Mouse (Mus musculus) CH12.LX (cell line): ENCODE results near the gene Tex22. TPM values are rescaled to one million over a fixed set of nuclear protein-coding genes. Genes with fewer than 3 reads are reported as not detected.

Experiments used
- DNase-seq: peaks from one replicate; pipeline ENCODE4 v3.0.0-alpha.2; 2013; ENCODE audit errors: extremely low read depth
- H3K27ac ChIP-seq: 2 replicates; pipeline ENCODE4 v1.5.1; 2012; ENCODE audit warnings: low read depth, mild to moderate bottlenecking, control low read depth, moderate library complexity; ENCODE audit not compliant: insufficient read depth
- H3K27me3 ChIP-seq: replicated peaks from 2 replicates; pipeline ENCODE3; 2012; ENCODE audit warnings: inconsistent platforms
- H3K36me3 ChIP-seq, 2 experiments: replicated peaks in 1 of 2; 2 replicates each; pipeline versions ENCODE3 to v1.6.1; 2012; ENCODE audit warnings: inconsistent platforms in 1 of 2, low read length in 1 of 2, mild to moderate bottlenecking in 1 of 2, mixed read lengths in 1 of 2, moderate library complexity in 1 of 2; ENCODE audit not compliant: control insufficient read depth in 1 of 2, insufficient read depth in 1 of 2
- H3K4me1 ChIP-seq, 2 experiments: 2 replicates each; pipeline ENCODE4 v1.6.1; 2012; ENCODE audit warnings: inconsistent platforms in 1 of 2, moderate library complexity in 1 of 2; ENCODE audit not compliant: insufficient read depth in 2 of 2, control insufficient read depth in 1 of 2
- H3K4me2 ChIP-seq: 2 replicates; pipeline ENCODE4 v1.6.1; 2012; ENCODE audit warnings: low read depth, mild to moderate bottlenecking, control low read depth; ENCODE audit not compliant: poor library complexity, insufficient read depth, severe bottlenecking
- H3K4me3 ChIP-seq, 3 experiments: fragments of 150-350 bp in 1 of 3; sonication (generic) in 1 of 3; replicated peaks in 1 of 3; 2 replicates each; pipeline versions ENCODE3 to v1.5.1; 2011 to 2012; ENCODE audit warnings: low read depth in 2 of 3, low read length in 2 of 3, mild to moderate bottlenecking in 2 of 3, moderate library complexity in 2 of 3, control low read depth in 1 of 3, improper control_type of control experiment in 1 of 3, inconsistent platforms in 1 of 3, mixed read lengths in 1 of 3; ENCODE audit not compliant: poor library complexity in 1 of 3
- H3K79me2 ChIP-seq: replicated peaks from 2 replicates; pipeline ENCODE4 v1.6.1; 2012; ENCODE audit warnings: mild to moderate bottlenecking, moderate library complexity; ENCODE audit not compliant: control insufficient read depth, poor library complexity, insufficient read depth, severe bottlenecking; ENCODE audit errors: extremely low read depth
- H3K9ac ChIP-seq: 2 replicates; pipeline ENCODE4 v1.6.1; 2012; ENCODE audit warnings: low read depth, mild to moderate bottlenecking, control low read depth, moderate library complexity; ENCODE audit not compliant: insufficient read depth
- H3K9me3 ChIP-seq: replicated peaks from 2 replicates; pipeline ENCODE3; 2012; ENCODE audit warnings: low read length, inconsistent platforms, mixed read lengths
- CHD2 ChIP-seq: IDR thresholded peaks from 2 replicates; pipeline ENCODE4 v1.6.1; 2011; ENCODE audit warnings: low read length, improper control_type of control experiment
- CTCF ChIP-seq, 2 experiments: IDR thresholded peaks in 1 of 2; conservative IDR thresholded peaks in 1 of 2; 2 replicates each; pipeline ENCODE4 v1.5.1; 2011 to 2012; ENCODE audit warnings: low read depth in 2 of 2, low read length in 2 of 2, improper control_type of control experiment in 1 of 2, inconsistent platforms in 1 of 2, mild to moderate bottlenecking in 1 of 2, moderate library complexity in 1 of 2
- E2F4 ChIP-seq: IDR thresholded peaks from 2 replicates; pipeline ENCODE4 v1.6.1; 2011; ENCODE audit warnings: low read depth, low read length, improper control_type of control experiment; ENCODE audit not compliant: insufficient replicate concordance
- ELF1 ChIP-seq: IDR thresholded peaks from 2 replicates; pipeline ENCODE4 v1.6.1; 2014; ENCODE audit warnings: low read depth, mild to moderate bottlenecking, inconsistent platforms, low read length, improper control_type of control experiment
- ETS1 ChIP-seq: conservative IDR thresholded peaks from 2 replicates; pipeline ENCODE4 v1.6.1; 2012; ENCODE audit warnings: low read depth, mild to moderate bottlenecking, inconsistent platforms, low read length, improper control_type of control experiment, moderate library complexity
- HCFC1 ChIP-seq: IDR thresholded peaks from 2 replicates; pipeline ENCODE4 v1.6.1; 2012; ENCODE audit warnings: low read depth, mild to moderate bottlenecking, inconsistent platforms, low read length, improper control_type of control experiment
- IRF4 ChIP-seq: IDR thresholded peaks from 2 replicates; pipeline ENCODE4 v1.6.1; 2014; ENCODE audit warnings: low read depth, mild to moderate bottlenecking, inconsistent platforms, low read length, improper control_type of control experiment
- JUN ChIP-seq: IDR thresholded peaks from 2 replicates; pipeline ENCODE4 v1.6.1; 2011; ENCODE audit warnings: low read depth, mild to moderate bottlenecking, low read length, improper control_type of control experiment, moderate library complexity; ENCODE audit not compliant: insufficient read depth
- JUND ChIP-seq: conservative IDR thresholded peaks from 2 replicates; pipeline ENCODE4 v1.6.1; 2011; ENCODE audit warnings: low read depth, low read length, improper control_type of control experiment
- MAX ChIP-seq: IDR thresholded peaks from 2 replicates; pipeline ENCODE4 v1.6.1; 2011; ENCODE audit warnings: low read length, improper control_type of control experiment
- MEF2A ChIP-seq: IDR thresholded peaks from 2 replicates; pipeline ENCODE4 v1.6.1; 2014; ENCODE audit warnings: low read depth, mild to moderate bottlenecking, inconsistent platforms, low read length, improper control_type of control experiment, borderline replicate concordance
- MXI1 ChIP-seq: IDR thresholded peaks from 2 replicates; pipeline ENCODE4 v1.6.1; 2011; ENCODE audit warnings: mild to moderate bottlenecking, low read depth, low read length, improper control_type of control experiment
- MYC ChIP-seq: IDR thresholded peaks from 2 replicates; pipeline ENCODE4 v1.6.1; 2011; ENCODE audit warnings: low read depth, mild to moderate bottlenecking, improper control_type of control experiment, low read length
- NELFE ChIP-seq: IDR thresholded peaks from 2 replicates; pipeline ENCODE4 v1.6.1; 2011; ENCODE audit warnings: low read depth, low read length, improper control_type of control experiment
- NRF1 ChIP-seq: IDR thresholded peaks from 2 replicates; pipeline ENCODE4 v1.6.1; 2014; ENCODE audit warnings: low read depth, mild to moderate bottlenecking, inconsistent platforms, low read length, improper control_type of control experiment, moderate library complexity
- PAX5 ChIP-seq: IDR thresholded peaks from 2 replicates; pipeline ENCODE4 v1.6.1; 2012; ENCODE audit warnings: low read length, inconsistent platforms, mixed read lengths
- POLR2A ChIP-seq: IDR thresholded peaks from 2 replicates; pipeline ENCODE4 v1.6.1; 2011; ENCODE audit warnings: low read depth, mild to moderate bottlenecking, improper control_type of control experiment, low read length
- POLR2AphosphoS2 ChIP-seq: IDR thresholded peaks from 2 replicates; pipeline ENCODE4 v1.6.1; 2011; ENCODE audit warnings: low read depth, low read length, improper control_type of control experiment
- RAD21 ChIP-seq: IDR thresholded peaks from 2 replicates; pipeline ENCODE4 v1.6.1; 2011; ENCODE audit warnings: low read depth, mild to moderate bottlenecking, low read length, improper control_type of control experiment, moderate library complexity
- RCOR1 ChIP-seq: conservative IDR thresholded peaks from 2 replicates; pipeline ENCODE4 v1.6.1; 2012; ENCODE audit warnings: low read depth, mild to moderate bottlenecking, inconsistent platforms, low read length, improper control_type of control experiment
- SIN3A ChIP-seq: IDR thresholded peaks from 2 replicates; pipeline ENCODE4 v1.6.1; 2012; ENCODE audit warnings: low read length, improper control_type of control experiment, inconsistent platforms
- SMC3 ChIP-seq: IDR thresholded peaks from 2 replicates; pipeline ENCODE4 v1.6.1; 2011; ENCODE audit warnings: low read depth, low read length, improper control_type of control experiment
- TBP ChIP-seq: conservative IDR thresholded peaks from 2 replicates; pipeline ENCODE4 v1.6.1; 2011; ENCODE audit warnings: low read depth, low read length, improper control_type of control experiment
- TCF12 ChIP-seq: IDR thresholded peaks from 2 replicates; pipeline ENCODE4 v1.6.1; 2014; ENCODE audit warnings: low read depth, mild to moderate bottlenecking, inconsistent platforms, low read length, improper control_type of control experiment
- UBTF ChIP-seq: IDR thresholded peaks from 2 replicates; pipeline ENCODE4 v1.6.1; 2012; ENCODE audit warnings: low read depth, mild to moderate bottlenecking, inconsistent platforms, low read length, improper control_type of control experiment, moderate library complexity
- USF1 ChIP-seq: IDR thresholded peaks from 2 replicates; pipeline ENCODE4 v1.6.1; 2014; ENCODE audit warnings: low read depth, mild to moderate bottlenecking, inconsistent platforms, low read length, improper control_type of control experiment
- USF2 ChIP-seq: conservative IDR thresholded peaks from 2 replicates; pipeline ENCODE4 v1.6.1; 2011; ENCODE audit warnings: low read depth, low read length, improper control_type of control experiment
- ZMIZ1 ChIP-seq: IDR thresholded peaks from 2 replicates; pipeline ENCODE4 v1.6.1; 2012; ENCODE audit warnings: low read depth, mild to moderate bottlenecking, inconsistent platforms, low read length, improper control_type of control experiment
- dilution Hi-C: fragments of 300-500 bp; cut with MboI; formaldehyde crosslinking; loops from 2 replicates; pipeline ENCODE4 v1.14.3; 2020; ENCODE audit warnings: low sequenced_read_pairs; ENCODE audit not compliant: extremely low pct_unique_long_range_greater_than_20kb, extremely low pct_ligation_motif_present
- in situ Hi-C: fragments of 300-500 bp; cut with MboI; formaldehyde crosslinking; loops from 3 replicates; pipeline ENCODE4 v1.14.3; 2019; ENCODE audit warnings: low sequenced_read_pairs, low pct_ligation_motif_present, low pct_unique_long_range_greater_than_20kb, mixed read lengths
- polyA plus RNA-seq: library from polyadenylated mRNA; unstranded; fragments of >175 nt; gene quantifications from 2 replicates; pipeline ENCODE4 v1.2.1, GENCODE M21; 2012; ENCODE audit warnings: low read depth; ENCODE audit not compliant: insufficient read length
- total RNA-seq, 2 experiments: library from RNA; depleted of rRNA; stranded (reverse); fragments of 300-350 nt in 1 of 2; fragments of >200 nt in 1 of 2; gene quantifications; 2 replicates each; pipeline ENCODE4 v1.2.3; 2012 to 2014

Tex22 gene
- total and polyA plus RNA-seq, 3 experiments = 0.21 TPM; not detected in 2

DNA sequence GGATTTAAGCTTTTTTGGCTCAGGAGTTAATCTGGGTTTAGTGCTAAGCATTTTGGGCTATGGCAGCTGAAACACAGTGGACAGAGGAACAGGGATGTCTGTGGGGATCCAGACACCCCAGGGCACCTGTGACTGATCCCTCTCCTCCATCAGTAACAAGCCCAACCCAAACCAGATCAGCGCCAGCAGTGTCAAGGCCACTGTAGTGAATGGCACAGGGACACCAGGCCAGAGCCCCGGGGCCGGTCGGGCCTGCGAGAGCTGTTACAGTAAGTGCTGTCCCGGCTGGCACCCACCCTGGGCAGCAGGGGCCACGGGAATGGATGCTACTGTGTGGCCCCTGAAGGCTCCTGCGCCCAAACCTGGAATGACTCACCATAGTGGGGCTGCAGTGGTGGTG, 56.4 kb downstream of the Tex22 start:
- peaks cover 97 to 100% of the 10 kb centered on the region in 2 experiments for H3K36me3 ChIP-seq
- TF ChIP-seq HCFC1 (no peak), POLR2A (no peak), SIN3A (no peak), IRF4 (no peak), E2F4 (no peak), CHD2 (no peak), CTCF (conservative IDR thresholded peaks at IDR 0.05 in 1 of 2, IDR thresholded peaks at IDR 0.05 in 1 of 2; ENCODE audit: low read depth in 2 of 2, low read length in 2 of 2) (no peak), USF1 (no peak), POLR2AphosphoS2 (no peak), ZMIZ1 (no peak), TCF12 (no peak), USF2 (no peak), MXI1 (no peak), NELFE (no peak), MYC (no peak), PAX5 (no peak), NRF1 (no peak), TBP (no peak), MEF2A (no peak)
- no peak overlapping the region for H3K9ac ChIP-seq
- no peaks in the 10 kb centered on the region for H3K4me1 ChIP-seq
- in situ Hi-C loops = no loop called here
- no peaks in the 10 kb centered on the region for H3K79me2 ChIP-seq
- DNase-seq = no peak
- H3K9me3 ChIP-seq = no peaks in the 10 kb centered on the region
- H3K4me3 ChIP-seq = no peak overlapping the region
- H3K27me3 ChIP-seq = no peaks in the 10 kb centered on the region
- H3K27ac ChIP-seq = no peak overlapping the region
- dilution Hi-C loops = no loop called here
- no peak overlapping the region for H3K4me2 ChIP-seq

- dilution Hi-C loops = no loop called here
- no peak for TF ChIP-seq JUN
- TF ChIP-seq MYC = no peak
- TF ChIP-seq SIN3A = no peak
- no peak for TF ChIP-seq ETS1
- TF ChIP-seq JUND = no peak
- no peak for TF ChIP-seq SMC3
- no peak for TF ChIP-seq USF2
- no peak for TF ChIP-seq HCFC1
- no peak for TF ChIP-seq ELF1
- no peak for TF ChIP-seq RAD21
- no peak for TF ChIP-seq RCOR1
- TF ChIP-seq NELFE = no peak
- TF ChIP-seq UBTF = no peak
- TF ChIP-seq MAX = no peak
- no peak for TF ChIP-seq MXI1
These were observed 57.3 kb downstream of the Tex22 start for GRCm38 (mm10) chr12:113131601-113132000.

More at GRCm38 (mm10) chr12:113131601-113132000, 57.3 kb downstream of the Tex22 start:
- H3K9me3 ChIP-seq = no peaks in the 10 kb centered on the region
- H3K27ac ChIP-seq = no peak overlapping the region
- no peak overlapping the region for H3K9ac ChIP-seq
- H3K4me2 ChIP-seq = no peak overlapping the region
- H3K27me3 ChIP-seq = no peaks in the 10 kb centered on the region
- in situ Hi-C loops = no loop called here
- H3K36me3 ChIP-seq = peaks cover 99 to 100% of the 10 kb centered on the region in 2 experiments
- no peak for DNase-seq
- H3K4me3 ChIP-seq = no peak overlapping the region
- H3K79me2 ChIP-seq = no peaks in the 10 kb centered on the region
- no peaks in the 10 kb centered on the region for H3K4me1 ChIP-seq
